Mouse (Mus musculus) monocyte, adult 59 days (primary cell): ENCODE measurements around the gene Gm28576. TPM values are rescaled to one million over a fixed set of nuclear protein-coding genes. Genes with fewer than 3 reads are reported as not detected.

ENCODE experiments used
- total RNA-seq, 2 experiments: library from RNA; stranded (reverse); gene quantifications; one replicate each; pipeline ENCODE4 v1.2.4; 2023

Gene Gm28576
- not detected for total RNA-seq

GRCm38 (mm10) chrY:7722641-7723040, at the start of gene Gm28576:
Gene Gm28576, plus strand, starts transcription at chrY:7722941.

Other genes starting within 250 kb of the Gm28576 start
- under 1 TPM in 1 of 2 experiments, not detected in 1; 0.16 TPM for gene Gm20826, start 84.5 kb upstream of the Gm28576 start, total RNA-seq